Mouse (Mus musculus) CH12.LX (cell line): ENCODE results near the gene Gtf3c4. TPM values are rescaled to one million over a fixed set of nuclear protein-coding genes. Genes with fewer than 3 reads are reported as not detected.
A peak's percentile ranks its signal among the peaks of the same experiment; 100 is the strongest.

Experiments used
- DNase-seq: peaks from one replicate; pipeline ENCODE4 v3.0.0-alpha.2; 2013; ENCODE audit errors: extremely low read depth
- H3K27ac ChIP-seq: 2 replicates; pipeline ENCODE4 v1.5.1; 2012; ENCODE audit warnings: low read depth, mild to moderate bottlenecking, control low read depth, moderate library complexity; ENCODE audit not compliant: insufficient read depth
- H3K27me3 ChIP-seq: replicated peaks from 2 replicates; pipeline ENCODE3; 2012; ENCODE audit warnings: inconsistent platforms
- H3K36me3 ChIP-seq, 2 experiments: replicated peaks in 1 of 2; 2 replicates each; pipeline versions ENCODE3 to v1.6.1; 2012; ENCODE audit warnings: inconsistent platforms in 1 of 2, low read length in 1 of 2, mild to moderate bottlenecking in 1 of 2, mixed read lengths in 1 of 2, moderate library complexity in 1 of 2; ENCODE audit not compliant: control insufficient read depth in 1 of 2, insufficient read depth in 1 of 2
- H3K4me1 ChIP-seq, 2 experiments: 2 replicates each; pipeline ENCODE4 v1.6.1; 2012; ENCODE audit warnings: inconsistent platforms in 1 of 2, moderate library complexity in 1 of 2; ENCODE audit not compliant: insufficient read depth in 2 of 2, control insufficient read depth in 1 of 2
- H3K4me2 ChIP-seq: 2 replicates; pipeline ENCODE4 v1.6.1; 2012; ENCODE audit warnings: low read depth, mild to moderate bottlenecking, control low read depth; ENCODE audit not compliant: poor library complexity, insufficient read depth, severe bottlenecking
- H3K4me3 ChIP-seq, 3 experiments: fragments of 150-350 bp in 1 of 3; sonication (generic) in 1 of 3; replicated peaks in 1 of 3; 2 replicates each; pipeline versions ENCODE3 to v1.5.1; 2011 to 2012; ENCODE audit warnings: low read depth in 2 of 3, low read length in 2 of 3, mild to moderate bottlenecking in 2 of 3, moderate library complexity in 2 of 3, control low read depth in 1 of 3, improper control_type of control experiment in 1 of 3, inconsistent platforms in 1 of 3, mixed read lengths in 1 of 3; ENCODE audit not compliant: poor library complexity in 1 of 3
- H3K79me2 ChIP-seq: replicated peaks from 2 replicates; pipeline ENCODE4 v1.6.1; 2012; ENCODE audit warnings: mild to moderate bottlenecking, moderate library complexity; ENCODE audit not compliant: control insufficient read depth, poor library complexity, insufficient read depth, severe bottlenecking; ENCODE audit errors: extremely low read depth
- H3K9ac ChIP-seq: 2 replicates; pipeline ENCODE4 v1.6.1; 2012; ENCODE audit warnings: low read depth, mild to moderate bottlenecking, control low read depth, moderate library complexity; ENCODE audit not compliant: insufficient read depth
- H3K9me3 ChIP-seq: replicated peaks from 2 replicates; pipeline ENCODE3; 2012; ENCODE audit warnings: low read length, inconsistent platforms, mixed read lengths
- CHD2 ChIP-seq: IDR thresholded peaks from 2 replicates; pipeline ENCODE4 v1.6.1; 2011; ENCODE audit warnings: low read length, improper control_type of control experiment
- CTCF ChIP-seq, 2 experiments: IDR thresholded peaks in 1 of 2; conservative IDR thresholded peaks in 1 of 2; 2 replicates each; pipeline ENCODE4 v1.5.1; 2011 to 2012; ENCODE audit warnings: low read depth in 2 of 2, low read length in 2 of 2, improper control_type of control experiment in 1 of 2, inconsistent platforms in 1 of 2, mild to moderate bottlenecking in 1 of 2, moderate library complexity in 1 of 2
- EP300 ChIP-seq: IDR thresholded peaks from 2 replicates; pipeline ENCODE4 v1.6.1; 2011; ENCODE audit warnings: low read length, improper control_type of control experiment
- GABPA ChIP-seq: IDR thresholded peaks from 2 replicates; pipeline ENCODE4 v1.6.1; 2012; ENCODE audit warnings: low read depth, low read length, improper control_type of control experiment, inconsistent platforms; ENCODE audit not compliant: insufficient replicate concordance
- JUND ChIP-seq: conservative IDR thresholded peaks from 2 replicates; pipeline ENCODE4 v1.6.1; 2011; ENCODE audit warnings: low read depth, low read length, improper control_type of control experiment
- KAT2A ChIP-seq: IDR thresholded peaks from 2 replicates; pipeline ENCODE4 v1.6.1; 2012; ENCODE audit warnings: low read length, improper control_type of control experiment, inconsistent platforms; ENCODE audit not compliant: insufficient replicate concordance
- MAX ChIP-seq: IDR thresholded peaks from 2 replicates; pipeline ENCODE4 v1.6.1; 2011; ENCODE audit warnings: low read length, improper control_type of control experiment
- MAZ ChIP-seq: IDR thresholded peaks from 2 replicates; pipeline ENCODE4 v1.6.1; 2012; ENCODE audit warnings: low read depth, mild to moderate bottlenecking, inconsistent platforms, low read length, improper control_type of control experiment, moderate library complexity
- MXI1 ChIP-seq: IDR thresholded peaks from 2 replicates; pipeline ENCODE4 v1.6.1; 2011; ENCODE audit warnings: mild to moderate bottlenecking, low read depth, low read length, improper control_type of control experiment
- MYC ChIP-seq: IDR thresholded peaks from 2 replicates; pipeline ENCODE4 v1.6.1; 2011; ENCODE audit warnings: low read depth, mild to moderate bottlenecking, improper control_type of control experiment, low read length
- PAX5 ChIP-seq: IDR thresholded peaks from 2 replicates; pipeline ENCODE4 v1.6.1; 2012; ENCODE audit warnings: low read length, inconsistent platforms, mixed read lengths
- POLR2AphosphoS2 ChIP-seq: IDR thresholded peaks from 2 replicates; pipeline ENCODE4 v1.6.1; 2011; ENCODE audit warnings: low read depth, low read length, improper control_type of control experiment
- RAD21 ChIP-seq: IDR thresholded peaks from 2 replicates; pipeline ENCODE4 v1.6.1; 2011; ENCODE audit warnings: low read depth, mild to moderate bottlenecking, low read length, improper control_type of control experiment, moderate library complexity
- SMC3 ChIP-seq: IDR thresholded peaks from 2 replicates; pipeline ENCODE4 v1.6.1; 2011; ENCODE audit warnings: low read depth, low read length, improper control_type of control experiment
- TBP ChIP-seq: conservative IDR thresholded peaks from 2 replicates; pipeline ENCODE4 v1.6.1; 2011; ENCODE audit warnings: low read depth, low read length, improper control_type of control experiment
- TCF12 ChIP-seq: IDR thresholded peaks from 2 replicates; pipeline ENCODE4 v1.6.1; 2014; ENCODE audit warnings: low read depth, mild to moderate bottlenecking, inconsistent platforms, low read length, improper control_type of control experiment
- ZC3H11A ChIP-seq: IDR thresholded peaks from 2 replicates; pipeline ENCODE4 v1.6.1; 2012; ENCODE audit warnings: low read depth, mild to moderate bottlenecking, inconsistent platforms, low read length, improper control_type of control experiment
- ZMIZ1 ChIP-seq: IDR thresholded peaks from 2 replicates; pipeline ENCODE4 v1.6.1; 2012; ENCODE audit warnings: low read depth, mild to moderate bottlenecking, inconsistent platforms, low read length, improper control_type of control experiment
- dilution Hi-C: fragments of 300-500 bp; cut with MboI; formaldehyde crosslinking; loops from 2 replicates; pipeline ENCODE4 v1.14.3; 2020; ENCODE audit warnings: low sequenced_read_pairs; ENCODE audit not compliant: extremely low pct_unique_long_range_greater_than_20kb, extremely low pct_ligation_motif_present
- in situ Hi-C: fragments of 300-500 bp; cut with MboI; formaldehyde crosslinking; loops from 3 replicates; pipeline ENCODE4 v1.14.3; 2019; ENCODE audit warnings: low sequenced_read_pairs, low pct_ligation_motif_present, low pct_unique_long_range_greater_than_20kb, mixed read lengths
- polyA plus RNA-seq: library from polyadenylated mRNA; unstranded; fragments of >175 nt; gene quantifications from 2 replicates; pipeline ENCODE4 v1.2.1, GENCODE M21; 2012; ENCODE audit warnings: low read depth; ENCODE audit not compliant: insufficient read length
- total RNA-seq, 2 experiments: library from RNA; depleted of rRNA; stranded (reverse); fragments of 300-350 nt in 1 of 2; fragments of >200 nt in 1 of 2; gene quantifications; 2 replicates each; pipeline ENCODE4 v1.2.3; 2012 to 2014

Gtf3c4 gene
- total and polyA plus RNA-seq, 3 experiments = 13.2 to 17.4 (median 16.1) TPM

DNA sequence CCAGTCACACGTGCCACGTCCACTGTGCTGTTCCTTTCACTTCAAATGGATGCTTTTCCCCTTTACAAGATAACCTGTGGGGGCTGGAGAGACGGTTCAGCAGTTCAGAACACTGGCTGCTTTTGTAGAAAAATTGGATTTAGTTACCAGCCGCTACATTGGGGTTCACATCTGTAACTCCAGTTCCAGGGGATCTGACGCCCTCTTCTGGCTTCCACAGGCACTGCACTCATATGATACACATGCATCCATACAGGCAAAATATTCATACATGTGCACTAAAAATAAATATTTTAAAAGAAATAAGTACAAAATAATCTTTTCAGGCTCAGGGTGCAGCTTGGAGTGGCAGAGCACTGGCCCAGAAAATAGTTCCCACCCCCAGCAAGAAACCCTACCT, 45.5 kb downstream of the Gtf3c4 start:
- Histone ChIP-seq H3K27ac (no peak overlapping the region), H3K4me2 (no peak overlapping the region), H3K27me3 (no peaks in the 10 kb centered on the region), H3K9ac (no peak overlapping the region), H3K4me3 (no peak overlapping the region), H3K4me1 (peaks cover 11 to 17% of the 10 kb centered on the region in 2 experiments), H3K79me2 (no peaks in the 10 kb centered on the region), H3K36me3 (no peaks in the 10 kb centered on the region), H3K9me3 (no peaks in the 10 kb centered on the region)
- peak; percentile 10 for DNase-seq
- in situ Hi-C loops = no loop called here
- TF ChIP-seq CTCF (conservative IDR thresholded peaks at IDR 0.05 in 1 of 2, IDR thresholded peaks at IDR 0.05 in 1 of 2; ENCODE audit: low read depth in 2 of 2, low read length in 2 of 2) (peak in 1 of 2 experiments; percentile 49; a peak in 2 of 4 replicates), MAZ (no peak), ZMIZ1 (no peak), GABPA (no peak), MXI1 (no peak), JUND (no peak), MAX (no peak), POLR2AphosphoS2 (no peak), SMC3 (peak; percentile 28; the same call in 1 of the 2 replicates), KAT2A (no peak), RAD21 (peak; percentile 27), CHD2 (no peak)
- TF ChIP-seq, all 38 proteins: peak for 3
- dilution Hi-C loops = no loop called here

DNA sequence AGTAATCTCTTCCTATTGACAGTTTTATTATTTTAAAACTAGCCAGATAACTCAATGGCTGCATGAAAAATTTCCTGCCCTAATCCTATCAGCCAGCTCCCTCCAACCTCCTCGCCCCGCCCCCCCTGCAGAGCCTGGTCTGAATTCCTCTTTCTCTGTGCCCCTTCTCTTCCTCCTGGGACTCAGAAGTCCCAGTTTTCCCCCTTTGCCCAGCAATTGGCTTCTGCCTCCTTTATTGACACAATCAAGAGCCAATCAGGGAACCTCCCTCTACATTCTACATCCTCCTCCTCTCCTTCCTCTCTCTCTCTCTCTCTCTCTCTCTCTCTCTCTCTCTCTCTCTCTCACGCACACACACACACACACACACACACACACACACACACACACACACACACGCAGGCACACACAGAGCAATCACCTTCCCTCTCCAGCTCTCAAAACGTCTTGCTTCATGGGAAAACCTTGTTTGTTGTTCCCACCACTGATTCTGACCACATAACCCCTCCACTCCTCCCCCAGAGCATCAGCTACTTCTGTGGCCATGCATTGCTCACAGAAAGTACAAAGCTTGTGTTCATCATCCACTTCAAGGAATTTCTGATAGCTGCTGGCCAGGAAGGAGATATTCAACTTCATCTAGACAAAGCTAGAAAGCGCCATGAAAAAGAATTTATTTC, 47.1 kb downstream of the Gtf3c4 start:
- H3K79me2 ChIP-seq = no peaks in the 10 kb centered on the region
- DNase-seq = peak; percentile 49
- no peak overlapping the region for H3K9ac ChIP-seq
- H3K27me3 ChIP-seq = no peaks in the 10 kb centered on the region
- TF ChIP-seq ZMIZ1 (no peak), KAT2A (no peak)
- dilution Hi-C loops = no loop called here
- H3K27ac ChIP-seq = no peak overlapping the region
- peaks cover 11 to 17% of the 10 kb centered on the region in 2 experiments for H3K4me1 ChIP-seq
- H3K4me3 ChIP-seq = no peak overlapping the region
- H3K4me2 ChIP-seq = 0 out of 2 replicates have a peak overlapping the region, but pooled peaks have one; percentile 23
- no peaks in the 10 kb centered on the region for H3K36me3 ChIP-seq
- in situ Hi-C loops = no loop called here
- H3K9me3 ChIP-seq = no peaks in the 10 kb centered on the region

DNA sequence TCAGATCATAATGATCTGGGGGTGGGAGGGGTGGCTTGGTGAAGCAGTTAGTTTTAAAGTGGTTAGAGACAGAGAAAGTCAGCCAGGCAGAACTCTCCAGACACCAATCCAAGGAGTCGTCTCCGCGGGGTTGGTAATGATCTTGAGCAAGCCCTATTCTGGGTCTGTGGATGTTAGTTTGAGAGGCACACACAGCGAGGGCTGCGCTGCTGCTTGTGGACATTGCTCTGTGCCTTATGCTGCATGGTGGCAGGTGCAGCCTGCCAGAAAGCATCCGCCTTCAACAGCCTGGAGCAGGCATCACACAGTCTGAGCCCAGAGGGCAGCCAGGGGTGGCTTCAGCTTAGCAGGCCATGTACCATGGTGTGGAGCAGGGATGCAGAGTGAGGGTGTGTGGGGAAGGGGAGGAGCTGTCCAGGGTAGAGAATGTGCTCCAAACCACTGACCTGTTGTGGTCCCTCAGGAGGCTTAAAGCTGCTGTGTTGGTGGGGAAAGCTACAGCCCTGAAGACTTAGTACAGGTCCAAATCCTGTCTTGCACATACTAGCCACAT, 53.0 kb downstream of the Gtf3c4 start:
- H3K4me3 ChIP-seq = no peak overlapping the region
- H3K9ac ChIP-seq = no peak overlapping the region
- H3K36me3 ChIP-seq = no peaks in the 10 kb centered on the region
- H3K4me1 ChIP-seq = peaks cover 0 to 3% of the 10 kb centered on the region in 2 experiments; a peak in 1 of 4 replicates
- DNase-seq = no peak
- no peak for TF ChIP-seq EP300
- TF ChIP-seq TBP = no peak
- no peak for TF ChIP-seq MYC
- TF ChIP-seq TCF12 = no peak
- no peak for TF ChIP-seq ZC3H11A
- TF ChIP-seq PAX5 = no peak
- no peak for TF ChIP-seq SMC3
- H3K9me3 ChIP-seq = peaks cover 4% of the 10 kb centered on the region
- in situ Hi-C loops (no loop called here), dilution Hi-C loops (no loop called here)
- no peaks in the 10 kb centered on the region for H3K79me2 ChIP-seq
- H3K27ac ChIP-seq = no peak overlapping the region
- H3K27me3 ChIP-seq = no peaks in the 10 kb centered on the region
- no peak overlapping the region for H3K4me2 ChIP-seq
